Mouse (Mus musculus): Measurements from ENCODE around the gene Sel1l2.
"Not testable (repeated sequence)": the region's sequence is repeated elsewhere in the genome, so short reads cannot be mapped to it uniquely, and the experiment has no call there.

Sel1l2 gene

DNA sequence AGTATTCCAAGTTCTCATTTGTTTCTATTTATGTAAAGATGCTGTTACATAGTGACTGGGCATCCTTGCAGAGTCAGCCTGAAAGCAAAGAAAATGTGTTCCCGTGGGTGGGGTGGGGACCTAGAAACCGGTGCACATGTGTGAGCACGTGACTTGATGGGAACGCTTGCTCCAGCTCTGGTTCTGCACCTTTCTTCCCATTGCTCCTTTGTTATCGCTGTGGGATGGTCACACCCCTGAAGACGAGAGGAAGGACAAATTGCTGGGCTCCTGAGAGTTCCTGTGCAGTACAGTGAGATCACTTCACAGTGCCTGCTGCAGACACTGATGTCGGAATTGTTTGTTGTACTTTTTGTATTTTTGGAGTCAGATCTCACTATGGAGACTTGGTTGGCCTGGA, 185.8 kb downstream of the Sel1l2 start:
- DNase-seq = no peak

DNA sequence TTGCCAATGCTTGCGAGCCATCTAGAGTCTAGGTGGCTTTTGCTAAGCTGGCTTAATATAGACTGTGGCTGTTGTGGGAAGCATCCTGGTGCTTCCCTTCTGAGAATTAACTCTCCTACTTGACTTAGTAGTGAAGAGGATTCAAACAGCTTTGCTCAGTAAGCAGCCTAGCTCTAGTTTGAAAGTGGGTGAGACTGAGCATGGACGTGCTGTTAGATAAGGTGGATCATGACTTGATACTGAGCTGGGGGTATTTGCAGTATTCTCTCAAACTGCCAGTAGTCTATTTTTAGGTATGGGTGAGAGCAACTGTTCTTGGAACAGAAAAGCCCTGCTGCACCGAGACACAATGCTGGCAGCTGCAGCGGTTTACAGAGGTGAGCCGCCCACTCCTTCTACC, 186.9 kb downstream of the Sel1l2 start:
- no peak for DNase-seq

DNA sequence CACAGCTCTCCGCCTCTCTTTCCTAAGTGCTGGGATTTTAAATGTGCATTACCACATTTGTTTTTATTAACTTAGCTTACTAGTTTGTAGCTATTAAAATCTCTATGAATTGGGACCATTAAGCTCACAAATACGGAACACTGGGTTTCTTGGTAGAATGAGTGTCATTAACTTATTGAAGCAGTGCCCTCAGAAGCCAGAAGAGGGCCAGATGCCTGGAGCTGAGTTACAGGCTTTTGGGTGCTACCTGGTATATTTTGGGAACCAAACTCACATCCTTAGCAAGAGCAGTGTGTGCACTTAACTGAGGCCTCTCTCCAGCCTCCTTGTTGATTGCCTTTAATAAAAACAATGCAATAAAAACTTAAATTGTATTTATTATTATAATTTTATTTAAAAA, 188.8 kb downstream of the Sel1l2 start:
- DNase-seq = no peak

DNA sequence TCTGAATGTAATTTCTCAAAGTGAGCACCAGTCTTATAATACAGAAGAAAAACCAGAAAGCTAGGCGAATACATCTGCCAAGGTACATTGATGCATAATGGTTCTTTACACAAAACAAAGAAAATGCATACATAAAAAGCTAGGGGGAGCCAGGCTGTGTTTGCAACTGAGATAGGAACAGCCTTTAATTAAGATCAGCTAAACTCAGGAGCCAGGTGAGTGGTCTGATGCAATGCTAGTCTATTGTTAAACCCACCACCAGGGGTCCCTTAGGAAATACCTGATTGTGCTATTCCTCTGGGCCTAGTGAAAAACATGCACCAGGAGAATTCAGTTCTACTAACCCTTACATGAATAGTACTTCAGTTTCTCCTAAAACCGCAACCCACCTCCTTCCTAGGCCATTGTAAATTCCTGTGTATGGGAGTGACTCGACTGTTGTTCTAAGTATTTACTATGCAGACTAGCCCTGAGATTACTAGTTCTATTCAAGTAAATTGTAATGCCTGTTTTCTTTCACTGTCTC, 203.8 kb downstream of the Sel1l2 start:
- not testable (repeated sequence) for DNase-seq

Measured in thymus, postnatal 25 days (tissue).